Mouse (Mus musculus) neural tube, embryonic 14.5 days (tissue): ENCODE measurements at regions not wholly inside any gene's neighbourhood (a gene's known extent, or its start where the extent isn't known, plus 50 kb on each side); places are given as distances from the start of the nearest gene placed in this dataset.
A peak's percentile ranks its signal among the peaks of the same experiment; 100 is the strongest.

Source experiments
- ATAC-seq: fragments of 200-750 bp; cut with Nextera tagmentation; 2 replicates; pipeline ENCODE4 v1.8.0; 2017; ENCODE audit warnings: low read depth, mild to moderate bottlenecking, moderate TSS enrichment, moderate library complexity
- H3K27ac ChIP-seq: fragments of 300-500 bp; sonication (generic); 2 replicates; pipeline ENCODE4 v1.5.1; 2014; ENCODE audit warnings: low read depth, mild to moderate bottlenecking, control low read depth, low read length, moderate library complexity, mixed read lengths
- H3K27me3 ChIP-seq: fragments of 300-500 bp; sonication (generic); 2 replicates; pipeline ENCODE4 v1.6.1; 2014; ENCODE audit warnings: low read length; ENCODE audit not compliant: control insufficient read depth, insufficient read depth
- H3K36me3 ChIP-seq: fragments of 300-500 bp; sonication (generic); 2 replicates; pipeline ENCODE4 v1.6.1; 2014; ENCODE audit warnings: low read length, mixed read lengths; ENCODE audit not compliant: control insufficient read depth, insufficient read depth
- H3K4me1 ChIP-seq: fragments of 300-500 bp; sonication (generic); 2 replicates; pipeline ENCODE4 v1.6.1; 2014; ENCODE audit warnings: low read length; ENCODE audit not compliant: control insufficient read depth, insufficient read depth
- H3K4me2 ChIP-seq: fragments of 300-500 bp; sonication (generic); 2 replicates; pipeline ENCODE4 v1.6.1; 2014; ENCODE audit warnings: mild to moderate bottlenecking, low read depth, low read length, control low read depth
- H3K4me3 ChIP-seq: fragments of 300-500 bp; sonication (generic); 2 replicates; pipeline ENCODE4 v1.5.1; 2014; ENCODE audit warnings: low read depth, low read length, control low read depth, mixed read lengths
- H3K9ac ChIP-seq: fragments of 300-500 bp; sonication (generic); replicated peaks from 2 replicates; pipeline ENCODE4 v1.6.1; 2014; ENCODE audit warnings: low read depth, mild to moderate bottlenecking, control low read depth, low read length, mixed read lengths
- H3K9me3 ChIP-seq: fragments of 300-500 bp; sonication (generic); 2 replicates; pipeline ENCODE4 v1.6.1; 2016; ENCODE audit warnings: low read length; ENCODE audit not compliant: control insufficient read depth
- WGBS: fragments of 180-500 bp; shearing (Covaris S2); extraction: QIAGEN DNeasy Blood & Tissue Kit; methylation state at CpG from one replicate; pipeline ENCODE4 v1.1.7; 2014; 5-methylcytosine and 5-hydroxymethylcytosine counted together

DNA sequence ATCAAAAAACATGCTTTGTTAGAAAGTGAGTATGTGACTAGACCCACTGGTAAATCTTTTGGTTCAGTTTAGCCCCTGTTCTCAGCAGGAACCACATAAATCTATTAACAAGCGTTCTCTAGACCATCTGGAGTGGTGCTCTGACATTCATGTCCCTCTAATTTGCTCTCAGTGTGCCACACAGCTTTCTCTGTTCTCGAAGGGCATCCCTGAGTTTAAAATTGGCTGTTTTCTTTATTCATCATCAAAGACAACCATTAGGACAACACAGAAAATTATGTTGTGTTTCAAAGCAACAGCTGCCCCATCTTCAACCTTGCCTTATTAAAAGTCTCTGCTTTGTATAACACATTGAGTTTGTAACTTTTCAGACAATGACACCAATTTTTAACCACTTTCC is 1124.1 kb downstream of the Stim2 start:
- no peaks in the 10 kb centered on the region for H3K4me1 ChIP-seq
- no peak overlapping the region for H3K27ac ChIP-seq
- ATAC-seq, result no peak
- no peaks in the 10 kb centered on the region for H3K36me3 ChIP-seq
- WGBS, result 31% methylated on average over 2 of the region's 2 CpGs
- H3K4me2 ChIP-seq, result no peak overlapping the region
- H3K9ac ChIP-seq, result no peak overlapping the region
- no peak overlapping the region for H3K4me3 ChIP-seq
- no peaks in the 10 kb centered on the region for H3K27me3 ChIP-seq
- H3K9me3 ChIP-seq, result no peaks in the 10 kb centered on the region

GRCm38 (mm10) chr5:55134310-55134709 is 1136.0 kb downstream of the Stim2 start:
- 86% methylated on average over 3 of the region's 3 CpGs for WGBS
- ATAC-seq, result no peak
- Histone ChIP-seq H3K4me2 (no peak overlapping the region), H3K9me3 (no peaks in the 10 kb centered on the region), H3K9ac (no peak overlapping the region), H3K27me3 (no peaks in the 10 kb centered on the region), H3K4me1 (no peaks in the 10 kb centered on the region), H3K27ac (no peak overlapping the region), H3K36me3 (no peaks in the 10 kb centered on the region), H3K4me3 (no peak overlapping the region)

- no peak overlapping the region for H3K9ac ChIP-seq
- H3K4me1 ChIP-seq, result no peaks in the 10 kb centered on the region
- H3K27ac ChIP-seq, result no peak overlapping the region
- no peak overlapping the region for H3K4me2 ChIP-seq
- H3K36me3 ChIP-seq, result no peaks in the 10 kb centered on the region
- H3K9me3 ChIP-seq, result no peaks in the 10 kb centered on the region
- no peak overlapping the region for H3K4me3 ChIP-seq
- ATAC-seq, result peak; percentile 65
- WGBS, result 54% methylated on average over 9 of the region's 9 CpGs
- H3K27me3 ChIP-seq, result no peaks in the 10 kb centered on the region
Observed at GRCm38 (mm10) chr5:55135293-55135947, 1137.1 kb downstream of the Stim2 start.

DNA sequence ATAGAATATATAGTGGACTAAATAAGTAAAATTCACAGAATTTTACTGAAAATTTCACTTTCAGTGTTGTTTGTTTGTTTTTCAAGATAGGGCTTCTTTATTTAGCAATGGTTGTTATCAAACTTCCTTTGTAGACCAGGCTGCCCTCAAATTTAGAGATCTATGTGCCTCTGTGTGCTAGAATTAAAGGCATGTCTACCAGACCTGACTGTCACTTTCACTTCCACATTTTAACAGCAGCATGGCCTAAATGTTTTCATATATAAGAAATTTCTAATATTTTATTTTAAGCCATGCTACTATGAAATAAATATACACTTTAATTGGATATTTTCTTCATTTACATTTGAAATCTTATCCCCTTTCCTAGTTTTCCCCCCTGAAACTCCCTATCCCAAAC is 1140.5 kb downstream of the Stim2 start:
- H3K27me3 ChIP-seq, result no peaks in the 10 kb centered on the region
- H3K27ac ChIP-seq, result no peak overlapping the region
- ATAC-seq, result no peak
- H3K4me1 ChIP-seq, result no peaks in the 10 kb centered on the region
- H3K9ac ChIP-seq, result no peak overlapping the region
- no peaks in the 10 kb centered on the region for H3K36me3 ChIP-seq
- H3K4me2 ChIP-seq, result no peak overlapping the region
- no peak overlapping the region for H3K4me3 ChIP-seq
- H3K9me3 ChIP-seq, result no peaks in the 10 kb centered on the region

- Histone ChIP-seq H3K4me1 (no peaks in the 10 kb centered on the region), H3K4me2 (no peak overlapping the region), H3K4me3 (no peak overlapping the region), H3K27ac (no peak overlapping the region), H3K36me3 (no peaks in the 10 kb centered on the region), H3K9ac (no peak overlapping the region), H3K9me3 (no peaks in the 10 kb centered on the region), H3K27me3 (no peaks in the 10 kb centered on the region)
- no peak for ATAC-seq
Observed at GRCm38 (mm10) chr5:55147354-55147753, 1149.1 kb downstream of the Stim2 start.

DNA sequence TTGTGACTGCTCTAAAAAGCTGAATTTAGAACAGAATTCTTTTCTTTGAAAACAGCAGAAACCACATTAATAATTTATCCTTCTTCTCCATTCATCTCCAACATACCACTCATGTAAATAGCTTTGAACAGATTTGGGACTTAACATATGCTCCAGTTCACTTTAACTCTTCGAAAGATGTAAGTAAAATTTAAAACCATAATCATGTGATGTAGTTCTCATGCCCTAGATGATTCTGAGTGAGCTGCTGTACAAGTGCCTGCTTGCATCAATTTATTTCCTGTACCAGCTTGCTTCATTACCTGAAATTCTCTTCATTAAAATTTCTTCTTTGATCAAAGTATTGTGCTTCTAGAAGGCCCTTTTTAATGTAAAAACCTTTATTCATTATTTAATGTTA is 1176.5 kb downstream of the Stim2 start:
- ATAC-seq, result no peak
- no peak overlapping the region for H3K27ac ChIP-seq
- H3K4me1 ChIP-seq, result no peaks in the 10 kb centered on the region
- H3K4me3 ChIP-seq, result no peak overlapping the region
- 74% methylated on average over 1 of the region's 1 CpGs for WGBS
- H3K27me3 ChIP-seq, result no peaks in the 10 kb centered on the region
- H3K36me3 ChIP-seq, result no peaks in the 10 kb centered on the region
- H3K4me2 ChIP-seq, result no peak overlapping the region
- H3K9me3 ChIP-seq, result no peaks in the 10 kb centered on the region
- no peak overlapping the region for H3K9ac ChIP-seq
